ENCODE assay signal across 9 mouse cellular contexts in genomic region chr7:140967862-140968591, GRCm38 (mm10). TPM values are rescaled to one million over a fixed set of nuclear protein-coding genes. Genes with fewer than 3 reads are reported as not detected.
DNase-seq lines count a peak whose midpoint lies in the region; ATAC-seq lines count a peak whose summit lies in the region.
"Had no signal": no experiment of that assay in that cellular context is flagged by ENCODE, and none has a peak within 500 bp of the region (broad histone marks: within the 10 kb centered on the region; RNA-seq: fewer than 3 reads in every experiment).

No protein-coding gene starts in this region.

- peak overlapping the region; percentile 51; the same call in 1 of the 2 replicates for H3K27ac ChIP-seq in lung, embryonic 16.5 days (ENCODE audit: low read length)
- peak overlapping the region; percentile 67; the same call in 1 of the 2 replicates for H3K27ac ChIP-seq in intestine, embryonic 15.5 days

- no peaks in the 10 kb centered on the region for H3K27me3 ChIP-seq in lung, embryonic 16.5 days (ENCODE audit: control insufficient read depth, insufficient read depth, low read depth, low read length)
- no peaks in the 10 kb centered on the region for H3K27me3 ChIP-seq in intestine, embryonic 15.5 days (replicated peaks)

- H3K36me3 ChIP-seq in lung, embryonic 16.5 days (ENCODE audit: control insufficient read depth, insufficient read depth, low read length): no peaks in the 10 kb centered on the region
- H3K36me3 ChIP-seq in intestine, embryonic 15.5 days: no peaks in the 10 kb centered on the region

- H3K4me1 ChIP-seq in lung, embryonic 16.5 days (replicated peaks; ENCODE audit: control insufficient read depth, insufficient read depth, low read length): peaks cover 13% of the 10 kb centered on the region
- peaks cover 13% of the 10 kb centered on the region for H3K4me1 ChIP-seq in intestine, embryonic 15.5 days (replicated peaks)

- WGBS in lung, embryonic 16.5 days: 11% methylated on average over 14 of the region's 14 CpGs
- whole genome bisulfite sequencing in intestine, embryonic 15.5 days: 9% methylated on average over 14 of the region's 14 CpGs

- peak overlapping the region; percentile 37 for H3K4me2 ChIP-seq in lung, embryonic 16.5 days (ENCODE audit: low read depth, low read length)
- H3K4me2 ChIP-seq in intestine, embryonic 15.5 days (replicated peaks): peak overlapping the region; percentile 48

- peak; percentile 70 for ATAC-seq in lung, embryonic 16.5 days (ENCODE audit: low read depth)
- ATAC-seq in intestine, embryonic 15.5 days: peak; percentile 64
- peak; percentile 50 for ATAC-seq in neutrophil, adult 5-6 weeks (ENCODE audit: extremely low read depth, insufficient number of reproducible peaks, low FRiP score, poor library complexity, severe bottlenecking)

- DNase-seq in lung, postnatal 25 days (ENCODE audit: low spot score): no peak
- peak; percentile 68 for DNase-seq in embryo, embryonic 10.5 days (ENCODE audit: low spot score)
- DNase-seq in frontal cortex, postnatal 10 days (ENCODE audit: low spot score in 2 of 2): no peak
- no peak for DNase-seq in left cerebral cortex, postnatal 36 days (ENCODE audit: low spot score in 2 of 2)
- DNase-seq in cerebellum, postnatal 36 days: no peak
- DNase-seq: cerebellum, adult 11 months had no signal

- peak overlapping the region; percentile 33; the same call in 1 of the 2 replicates for H3K9ac ChIP-seq in lung, embryonic 16.5 days (ENCODE audit: low read length)
- H3K9ac ChIP-seq in intestine, embryonic 15.5 days: no peak overlapping the region

- intact Hi-C loops in left cerebral cortex, postnatal 36 days (cut with DNase I): no loop called here

- H3K9me3 ChIP-seq in lung, embryonic 16.5 days (ENCODE audit: control insufficient read depth, low read length): no peaks in the 10 kb centered on the region
- H3K9me3 ChIP-seq in intestine, embryonic 15.5 days: no peaks in the 10 kb centered on the region

- peak overlapping the region; percentile 5; the same call in 1 of the 2 replicates for H3K4me3 ChIP-seq in lung, embryonic 16.5 days (ENCODE audit: low read length)
- peak overlapping the region; percentile 16 for H3K4me3 ChIP-seq in intestine, embryonic 15.5 days (replicated peaks)

RNA-seq across cellular contexts. Expression of gene Ifitm1, which starts 1.0 kb away (rescaled TPM):
- polyA plus RNA-seq in lung, embryonic 16.5 days (2015; fragmentation: Nextera tagmentation; extraction: Ambion mirVana): 38.8 and 49.1 TPM in 2 replicates
- polyA plus RNA-seq in intestine, embryonic 15.5 days (2015; fragmentation: Nextera tagmentation; extraction: Ambion mirVana): 145 and 148 TPM in 2 replicates
- 416 and 446 TPM in 2 replicates for total RNA-seq in neutrophil, adult 5-6 weeks (2017)
- 1 to 10 TPM; 3.6 to 4.2 TPM for total RNA-seq in left cerebral cortex, postnatal 36 days (2021)

RNA-seq across cellular contexts. Expression of gene Ifitm2, which starts 12.2 kb away (rescaled TPM):
- polyA plus RNA-seq in lung, embryonic 16.5 days (2015; fragmentation: Nextera tagmentation; extraction: Ambion mirVana): 949 and 984 TPM in 2 replicates
- 1,251 and 1,347 TPM in 2 replicates for polyA plus RNA-seq in intestine, embryonic 15.5 days (2015; fragmentation: Nextera tagmentation; extraction: Ambion mirVana)
- 514 and 537 TPM in 2 replicates for total RNA-seq in neutrophil, adult 5-6 weeks (2017)
- total RNA-seq in left cerebral cortex, postnatal 36 days (2021): 10 to 100 TPM; 12.3 to 14.0 TPM

RNA-seq across cellular contexts. Expression of gene Gm45717, which starts 12.3 kb away (rescaled TPM):
- polyA plus RNA-seq in lung, embryonic 16.5 days (2015; fragmentation: Nextera tagmentation; extraction: Ambion mirVana): 0.67 TPM in 1 of 2 replicates, not detected in the other
- polyA plus RNA-seq in intestine, embryonic 15.5 days (2015; fragmentation: Nextera tagmentation; extraction: Ambion mirVana): 0.69 TPM in 1 of 2 replicates, not detected in the other
- not detected in 2 replicates for total RNA-seq in neutrophil, adult 5-6 weeks (2017)
- not detected for total RNA-seq in left cerebral cortex, postnatal 36 days (2021)

RNA-seq across cellular contexts. Expression of gene Ifitm5, which starts 17.9 kb away (rescaled TPM):
- polyA plus RNA-seq in lung, embryonic 16.5 days (2015; fragmentation: Nextera tagmentation; extraction: Ambion mirVana): 2.8 and 6.6 TPM in 2 replicates
- 2.4 and 3.4 TPM in 2 replicates for polyA plus RNA-seq in intestine, embryonic 15.5 days (2015; fragmentation: Nextera tagmentation; extraction: Ambion mirVana)
- 12.8 and 18.0 TPM in 2 replicates for total RNA-seq in neutrophil, adult 5-6 weeks (2017)
- total RNA-seq in left cerebral cortex, postnatal 36 days (2021): not detected

RNA-seq across cellular contexts. Expression of gene Pgghg, which starts 26.8 kb away (rescaled TPM):
- 20.5 and 23.4 TPM in 2 replicates for polyA plus RNA-seq in lung, embryonic 16.5 days (2015; fragmentation: Nextera tagmentation; extraction: Ambion mirVana)
- 21.6 and 21.9 TPM in 2 replicates for polyA plus RNA-seq in intestine, embryonic 15.5 days (2015; fragmentation: Nextera tagmentation; extraction: Ambion mirVana)
- total RNA-seq in neutrophil, adult 5-6 weeks (2017): 15.0 and 17.9 TPM in 2 replicates
- total RNA-seq in left cerebral cortex, postnatal 36 days (2021): 1 to 10 TPM; 3.3 to 5.8 TPM

Comparison
In these comparisons a context has a peak if more than half of its experiments do, and no peak if none do; other contexts are left out.
1. RNA of gene Ifitm1, which starts 1.0 kb away (total RNA-seq): 416 to 446 TPM in neutrophil, adult 5-6 weeks; 3.6 to 4.2 TPM in left cerebral cortex, postnatal 36 days; every median in the first group is over 10 times any median in the second.
2. RNA of gene Ifitm2, which starts 12.2 kb away (total RNA-seq): 514 to 537 TPM in neutrophil, adult 5-6 weeks; 12.3 to 14.0 TPM in left cerebral cortex, postnatal 36 days; every median in the first group is over 10 times any median in the second.
3. Peak in every context shown above with its lines, with median percentiles within 50 percentile points of each other: ATAC-seq.